Mouse (Mus musculus) embryonic fibroblast, embryonic 13.5 days (primary cell): Measurements from ENCODE around the gene Bche.

Experiments
- CTCF ChIP-seq: IDR thresholded peaks from 2 replicates; pipeline ENCODE4 v1.5.1; 2011; ENCODE audit warnings: mild to moderate bottlenecking, control low read depth, low read length, moderate library complexity, borderline replicate concordance; ENCODE audit not compliant: insufficient read depth
- POLR2A ChIP-seq: IDR thresholded peaks from 2 replicates; pipeline ENCODE4 v1.6.1; 2011; ENCODE audit warnings: low read depth, mild to moderate bottlenecking, control low read depth, low read length, moderate library complexity

GRCm38 (mm10) chr3:73698889-73699288 lies 9.3 kb downstream of the Bche start:
- TF ChIP-seq CTCF (no peak), POLR2A (no peak)
